Comparison of ENCODE assay signal across 17 mouse cellular contexts in the genomic region with DNA sequence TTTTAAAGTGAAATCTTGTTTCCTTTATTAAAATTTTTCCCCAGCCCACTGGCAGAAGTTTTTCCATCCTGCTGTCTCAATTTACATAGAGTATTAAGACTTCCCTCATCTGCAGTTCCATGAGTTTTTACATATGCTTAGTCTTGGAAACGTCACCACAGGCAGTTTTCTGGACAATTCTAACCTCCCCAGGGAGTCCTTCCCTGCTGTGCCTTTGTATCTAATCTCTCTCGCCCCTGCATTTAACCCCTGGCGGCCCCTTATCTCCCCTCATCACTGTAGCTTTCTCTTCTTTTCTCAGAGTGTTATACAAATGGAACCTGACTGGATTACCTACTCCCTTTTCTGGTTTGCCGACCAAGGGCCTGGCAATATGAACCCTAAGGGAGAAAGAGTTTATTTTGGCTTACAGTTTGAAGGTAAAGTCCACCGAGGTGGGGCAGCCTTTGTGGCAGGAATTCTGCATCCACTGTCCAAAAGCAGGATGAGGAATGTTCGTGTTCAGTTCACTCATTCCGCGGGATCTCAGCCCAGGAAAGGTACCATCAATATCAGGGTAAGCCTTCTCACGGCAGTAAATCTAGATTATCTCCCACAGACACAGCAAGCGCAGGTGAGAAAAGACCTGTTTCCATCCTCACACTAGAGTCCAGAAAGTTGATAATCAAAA.
A peak's percentile ranks its signal among the peaks of the same experiment; 100 is the strongest.
DNase-seq lines count a peak whose midpoint lies in the region; ATAC-seq and TF ChIP-seq lines count a peak whose summit lies in the region.
"Had no signal": no experiment of that assay in that cellular context is flagged by ENCODE, and none has a peak within 500 bp of the region (broad histone marks: within the 10 kb centered on the region; RNA-seq: fewer than 3 reads in every experiment).

No protein-coding gene starts in this region.

- ATAC-seq in forebrain, postnatal 0 days: peak; percentile 29; the same call in 1 of the 2 replicates
- no peak for ATAC-seq in forebrain, embryonic 14.5 days
- ATAC-seq in midbrain, embryonic 14.5 days (ENCODE audit: low FRiP score, low TSS enrichment): no peak
- no peak for ATAC-seq in midbrain, embryonic 13.5 days
- no peak for ATAC-seq in embryonic facial prominence, embryonic 14.5 days (ENCODE audit: low read depth)
- ATAC-seq: activated CD4-positive, CD25-positive, alpha-beta regulatory T cell, adult 4 months had no signal

- no peaks in the 10 kb centered on the region for H3K27me3 ChIP-seq in forebrain, postnatal 0 days (ENCODE audit: insufficient read depth, low read length)
- H3K27me3 ChIP-seq in forebrain, embryonic 14.5 days (replicated peaks; ENCODE audit: control insufficient read depth, insufficient read depth, low read length): no peaks in the 10 kb centered on the region
- H3K27me3 ChIP-seq in midbrain, embryonic 14.5 days (ENCODE audit: control insufficient read depth, insufficient read depth, low read length): no peaks in the 10 kb centered on the region
- H3K27me3 ChIP-seq in midbrain, embryonic 13.5 days: no peaks in the 10 kb centered on the region
- no peaks in the 10 kb centered on the region for H3K27me3 ChIP-seq in embryonic facial prominence, embryonic 14.5 days (replicated peaks; ENCODE audit: control insufficient read depth, insufficient read depth, low read length)
- H3K27me3 ChIP-seq: forebrain, embryonic 12.5 days; heart, embryonic 15.5 days; hindbrain, embryonic 13.5 days had no signal

- WGBS in forebrain, postnatal 0 days: 67% methylated on average over 10 of the region's 10 CpGs
- 62% methylated on average over 10 of the region's 10 CpGs for WGBS in forebrain, embryonic 14.5 days
- 63% methylated on average over 10 of the region's 10 CpGs for WGBS in midbrain, embryonic 14.5 days
- WGBS in midbrain, embryonic 13.5 days: 66% methylated on average over 10 of the region's 10 CpGs
- 65% methylated on average over 10 of the region's 10 CpGs for WGBS in embryonic facial prominence, embryonic 14.5 days

- no peak overlapping the region for H3K4me3 ChIP-seq in forebrain, postnatal 0 days (ENCODE audit: low read depth, low read length)
- no peak overlapping the region for H3K4me3 ChIP-seq in forebrain, embryonic 14.5 days (ENCODE audit: low read depth, low read length)
- no peak overlapping the region for H3K4me3 ChIP-seq in midbrain, embryonic 14.5 days (replicated peaks; ENCODE audit: low read depth, low read length)
- H3K4me3 ChIP-seq in midbrain, embryonic 13.5 days (replicated peaks): no peak overlapping the region
- no peak overlapping the region for H3K4me3 ChIP-seq in embryonic facial prominence, embryonic 14.5 days (ENCODE audit: low read depth, low read length)
- H3K4me3 ChIP-seq: forebrain, embryonic 12.5 days; heart, adult 2 months; heart, embryonic 15.5 days; hindbrain, embryonic 13.5 days had no signal

- no peaks in the 10 kb centered on the region for H3K4me1 ChIP-seq in forebrain, postnatal 0 days (ENCODE audit: insufficient read depth)
- no peaks in the 10 kb centered on the region for H3K4me1 ChIP-seq in forebrain, embryonic 14.5 days (ENCODE audit: control insufficient read depth, insufficient read depth, low read length)
- H3K4me1 ChIP-seq in midbrain, embryonic 14.5 days (ENCODE audit: control insufficient read depth, insufficient read depth, low read length): no peaks in the 10 kb centered on the region
- H3K4me1 ChIP-seq in midbrain, embryonic 13.5 days (replicated peaks): no peaks in the 10 kb centered on the region
- H3K4me1 ChIP-seq in embryonic facial prominence, embryonic 14.5 days (ENCODE audit: control insufficient read depth, insufficient read depth, low read length): no peaks in the 10 kb centered on the region; the same call in 1 of the 2 replicates
- H3K4me1 ChIP-seq: heart, embryonic 15.5 days; hindbrain, embryonic 13.5 days had no signal

- H3K36me3 ChIP-seq in forebrain, postnatal 0 days (ENCODE audit: insufficient read depth): no peaks in the 10 kb centered on the region
- no peaks in the 10 kb centered on the region for H3K36me3 ChIP-seq in forebrain, embryonic 14.5 days (ENCODE audit: control insufficient read depth, insufficient read depth, low read length)
- no peaks in the 10 kb centered on the region for H3K36me3 ChIP-seq in midbrain, embryonic 14.5 days (ENCODE audit: control insufficient read depth, insufficient read depth, low read length)
- H3K36me3 ChIP-seq in midbrain, embryonic 13.5 days: no peaks in the 10 kb centered on the region
- no peaks in the 10 kb centered on the region for H3K36me3 ChIP-seq in embryonic facial prominence, embryonic 14.5 days (ENCODE audit: control insufficient read depth, insufficient read depth, low read length)
- H3K36me3 ChIP-seq: forebrain, embryonic 12.5 days; G1E; heart, embryonic 15.5 days; hindbrain, embryonic 13.5 days had no signal

- H3K9ac ChIP-seq in forebrain, postnatal 0 days: no peak overlapping the region
- H3K9ac ChIP-seq in forebrain, embryonic 14.5 days (ENCODE audit: low read length): no peak overlapping the region
- H3K9ac ChIP-seq in midbrain, embryonic 14.5 days (replicated peaks; ENCODE audit: low read length): no peak overlapping the region
- no peak overlapping the region for H3K9ac ChIP-seq in midbrain, embryonic 13.5 days (replicated peaks)
- no peak overlapping the region for H3K9ac ChIP-seq in embryonic facial prominence, embryonic 14.5 days (ENCODE audit: low read depth, low read length)
- H3K9ac ChIP-seq: forebrain, embryonic 12.5 days; heart, embryonic 15.5 days; hindbrain, embryonic 13.5 days had no signal

- H3K4me2 ChIP-seq in forebrain, postnatal 0 days (ENCODE audit: low read depth): no peak overlapping the region
- H3K4me2 ChIP-seq in forebrain, embryonic 14.5 days (ENCODE audit: low read length): no peak overlapping the region
- H3K4me2 ChIP-seq in midbrain, embryonic 14.5 days (ENCODE audit: low read length): no peak overlapping the region
- no peak overlapping the region for H3K4me2 ChIP-seq in midbrain, embryonic 13.5 days (replicated peaks)
- no peak overlapping the region for H3K4me2 ChIP-seq in embryonic facial prominence, embryonic 14.5 days (ENCODE audit: low read depth, low read length)
- H3K4me2 ChIP-seq: forebrain, embryonic 12.5 days; heart, embryonic 11.5 days; heart, embryonic 15.5 days; hindbrain, embryonic 13.5 days had no signal

- H3K9me3 ChIP-seq in forebrain, postnatal 0 days (ENCODE audit: low read length): no peaks in the 10 kb centered on the region
- no peaks in the 10 kb centered on the region for H3K9me3 ChIP-seq in forebrain, embryonic 14.5 days (replicated peaks; ENCODE audit: control insufficient read depth, low read length)
- H3K9me3 ChIP-seq in midbrain, embryonic 14.5 days (ENCODE audit: control insufficient read depth, low read length): no peaks in the 10 kb centered on the region
- no peaks in the 10 kb centered on the region for H3K9me3 ChIP-seq in midbrain, embryonic 13.5 days
- H3K9me3 ChIP-seq in embryonic facial prominence, embryonic 14.5 days (ENCODE audit: control insufficient read depth, low read length): peaks cover 2% of the 10 kb centered on the region; the same call in 1 of the 2 replicates
- H3K9me3 ChIP-seq: forebrain, embryonic 12.5 days; G1E; heart, embryonic 15.5 days; hindbrain, embryonic 13.5 days had no signal

- H3K27ac ChIP-seq in forebrain, postnatal 0 days (ENCODE audit: low read depth, low read length): no peak overlapping the region
- H3K27ac ChIP-seq in forebrain, embryonic 14.5 days (ENCODE audit: low read depth, low read length): no peak overlapping the region
- H3K27ac ChIP-seq in midbrain, embryonic 14.5 days (replicated peaks; ENCODE audit: low read depth, low read length): no peak overlapping the region
- H3K27ac ChIP-seq in midbrain, embryonic 13.5 days: no peak overlapping the region
- H3K27ac ChIP-seq in embryonic facial prominence, embryonic 14.5 days (replicated peaks; ENCODE audit: low read depth, low read length): no peak overlapping the region
- H3K27ac ChIP-seq: forebrain, embryonic 12.5 days; heart, adult 2 months; heart, embryonic 15.5 days; hindbrain, postnatal 0 days had no signal

- DNase-seq in forebrain, postnatal 0 days: no peak
- no peak for DNase-seq in forebrain, embryonic 14.5 days (ENCODE audit: low spot score)
- peak; percentile 23 for DNase-seq in midbrain, embryonic 14.5 days
- DNase-seq in embryonic facial prominence, embryonic 14.5 days (ENCODE audit: low spot score): peak; percentile 50
- no peak for DNase-seq in adrenal gland, adult 18-20 months (ENCODE audit: low spot score in 2 of 2)
- no peak for DNase-seq in thymus, postnatal 25 days
- DNase-seq: cerebellum, adult 18-20 months; cerebellum, adult 9-11 months had no signal

- TF ChIP-seq CTCF in forebrain, postnatal 0 days (IDR thresholded peaks at IDR 0.05; ENCODE audit: low read depth): no peak

Comparison
In these comparisons a context has a peak if more than half of its experiments do, and no peak if none do; other contexts are left out.
1. DNase-seq: peak in midbrain, embryonic 14.5 days (single experiment) and embryonic facial prominence, embryonic 14.5 days (single experiment); none in forebrain, postnatal 0 days (single experiment), forebrain, embryonic 14.5 days (single experiment), adrenal gland, adult 18-20 months (0 of 2) and thymus, postnatal 25 days (single experiment).